Mouse (Mus musculus) G1E-ER4 (cell line): ENCODE results near the gene Ap4e1. TPM values are rescaled to one million over a fixed set of nuclear protein-coding genes. Genes with fewer than 3 reads are reported as not detected.

Source experiments
- GATA1 ChIP-seq: IDR thresholded peaks from one replicate; pipeline ENCODE4 v1.8.0; 2012; ENCODE audit warnings: low read length, inconsistent platforms
- polyA plus RNA-seq: library from polyadenylated mRNA; stranded (reverse); fragments of >175 nt; gene quantifications from 2 replicates; pipeline ENCODE4 v1.2.3, GENCODE M21; 2012

Gene Ap4e1
- polyA plus RNA-seq, result 4.1 and 5.6 TPM in 2 replicates

GRCm38 (mm10) chr2:127008469-127008998 is at the start of gene Ap4e1:
Gene Ap4e1, plus strand, starts transcription at chr2:127008717.
- TF ChIP-seq GATA1, result no peak

GRCm38 (mm10) chr2:126961696-126962095 is 46.8 kb upstream of the Ap4e1 start:
- no peak for TF ChIP-seq GATA1

- no peak for TF ChIP-seq GATA1
These were observed 31.1 kb upstream of the Ap4e1 start for GRCm38 (mm10) chr2:126977428-126977827.

DNA sequence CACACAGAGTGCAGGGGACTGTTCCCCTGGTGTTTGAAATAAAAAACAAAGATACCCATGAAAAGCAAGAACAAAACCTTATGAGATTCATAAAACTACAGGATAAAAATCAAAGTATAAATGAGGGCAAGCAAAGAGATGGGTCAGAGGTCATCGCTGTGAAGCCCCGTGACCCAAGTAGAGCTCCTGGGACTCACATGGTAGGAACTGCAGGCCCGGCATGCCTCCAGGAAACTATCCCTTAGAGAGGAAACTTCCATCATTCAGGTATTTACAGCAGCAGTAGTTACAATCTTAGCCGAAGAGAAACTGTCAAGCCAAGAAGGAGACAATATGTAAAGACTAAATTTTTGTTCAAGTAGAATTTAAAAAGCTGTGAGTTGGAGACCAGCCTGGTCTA is 25.3 kb upstream of the Ap4e1 start:
- TF ChIP-seq GATA1, result no peak

- TF ChIP-seq GATA1, result no peak
These were observed 18.6 kb upstream of the Ap4e1 start for GRCm38 (mm10) chr2:126989919-126990318.

DNA sequence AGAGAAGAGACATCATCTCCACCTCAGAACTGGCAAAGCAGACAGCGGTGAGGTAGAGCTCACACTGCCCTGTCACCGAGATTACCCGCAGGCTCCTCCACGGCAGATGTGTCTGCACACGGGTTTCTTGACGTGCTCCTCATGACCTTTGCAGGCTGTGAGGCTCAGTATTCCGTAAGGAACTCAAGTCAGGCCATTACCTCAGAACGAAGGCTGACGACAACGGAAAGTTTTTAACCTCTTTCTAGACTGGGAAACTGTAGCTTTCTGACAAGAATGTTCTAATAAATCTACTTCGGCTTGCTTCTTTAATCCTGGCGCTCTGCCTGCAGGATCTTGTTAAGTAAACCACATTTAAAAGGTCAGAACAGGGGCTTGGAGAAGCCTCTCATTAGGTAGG is 15.8 kb upstream of the Ap4e1 start:
- TF ChIP-seq GATA1, result no peak

DNA sequence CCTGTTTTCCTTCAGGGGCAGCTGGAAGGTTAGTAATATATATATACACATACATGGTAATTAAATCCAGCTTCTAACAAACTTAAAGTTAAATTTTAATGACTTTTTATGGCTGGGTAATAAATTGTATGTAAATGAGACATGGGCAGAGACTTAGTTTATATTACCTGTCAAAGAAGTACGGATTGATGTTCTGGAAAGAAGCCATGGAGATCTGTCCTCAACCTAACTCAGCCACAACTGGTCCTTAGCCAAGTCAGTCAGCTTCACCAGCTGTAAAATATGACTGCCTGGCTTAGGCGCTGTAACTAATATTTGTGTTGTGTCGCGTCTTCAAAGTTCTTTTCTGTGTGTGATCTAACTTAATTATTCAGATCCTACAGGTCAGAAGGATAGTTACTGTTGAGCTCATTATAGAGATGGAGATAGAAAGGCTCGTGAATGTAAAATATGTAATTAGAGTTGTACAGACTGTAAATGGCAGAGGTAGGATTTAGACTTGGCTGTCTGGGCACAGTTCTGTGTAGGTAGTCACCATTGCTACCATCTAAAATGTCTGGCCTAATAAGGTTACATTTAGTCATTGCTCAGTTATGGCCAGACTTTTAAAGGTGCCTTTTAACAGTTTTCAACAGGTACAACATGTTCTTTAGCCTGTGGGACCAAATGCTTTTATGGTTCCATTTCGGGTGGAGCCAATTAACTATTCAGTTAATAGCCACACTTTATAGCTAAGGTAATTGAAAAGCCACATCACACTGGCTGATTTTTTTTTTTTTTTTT is 13.9 kb upstream of the Ap4e1 start:
- no peak for TF ChIP-seq GATA1

DNA sequence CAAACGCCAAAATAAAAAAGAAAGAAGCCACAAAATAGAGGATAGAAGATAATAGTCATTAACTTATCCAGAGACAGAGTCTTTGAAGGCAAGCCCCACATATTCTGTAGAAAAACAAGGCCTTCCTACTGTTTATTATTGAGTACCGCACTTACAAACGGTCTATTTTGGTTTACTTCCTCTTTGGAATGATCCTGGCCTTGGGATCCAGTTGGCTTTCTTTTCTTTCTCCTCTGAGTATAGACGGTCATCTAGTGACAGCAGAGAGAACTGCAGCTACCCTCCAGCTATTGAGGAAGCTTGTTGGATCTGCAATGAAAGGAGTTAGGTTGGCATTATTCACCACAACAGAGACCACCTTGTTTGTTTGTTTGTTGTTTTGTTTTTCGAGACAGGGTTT is 11.8 kb upstream of the Ap4e1 start:
- no peak for TF ChIP-seq GATA1

GRCm38 (mm10) chr2:126998219-126998618 is 10.3 kb upstream of the Ap4e1 start:
- TF ChIP-seq GATA1, result no peak

- no peak for TF ChIP-seq GATA1
These were observed 7.9 kb upstream of the Ap4e1 start for GRCm38 (mm10) chr2:127000406-127001324.

- no peak for TF ChIP-seq GATA1
These were observed 4.5 kb upstream of the Ap4e1 start for GRCm38 (mm10) chr2:127004046-127004445.

GRCm38 (mm10) chr2:127006634-127007370 is 1.7 kb upstream of the Ap4e1 start:
- TF ChIP-seq GATA1, result no peak

- TF ChIP-seq GATA1, result no peak
These were observed 1.0 kb upstream of the Ap4e1 start for GRCm38 (mm10) chr2:127007509-127007908.

DNA sequence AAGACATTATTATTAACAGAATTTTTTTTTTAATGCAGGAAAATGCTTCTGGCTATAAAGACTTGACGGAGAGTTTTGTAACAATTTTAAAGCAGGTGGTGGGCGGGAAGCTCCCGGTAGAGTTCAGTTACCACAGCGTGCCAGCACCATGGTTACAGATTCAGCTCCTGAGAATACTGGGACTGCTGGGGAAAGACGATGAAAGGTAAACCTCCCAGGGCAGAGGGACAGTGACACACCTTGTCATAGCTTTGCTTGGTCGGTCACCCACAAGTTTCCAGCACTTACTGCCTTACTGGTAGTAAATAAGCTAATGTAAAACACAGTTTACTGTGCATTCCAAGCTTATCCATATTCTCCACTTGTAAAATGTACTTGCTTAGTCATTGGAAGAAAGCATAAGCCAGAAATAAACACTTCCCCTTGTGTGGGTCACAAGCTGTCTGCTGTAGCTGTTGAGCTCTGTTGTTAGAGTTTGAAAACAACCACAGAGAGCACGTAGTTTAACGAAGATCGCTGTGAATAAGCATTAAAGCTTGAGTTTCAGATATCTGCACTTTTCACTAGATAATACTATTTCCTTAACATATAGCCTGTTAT is 26.6 kb downstream of the Ap4e1 start:
- no peak for TF ChIP-seq GATA1

DNA sequence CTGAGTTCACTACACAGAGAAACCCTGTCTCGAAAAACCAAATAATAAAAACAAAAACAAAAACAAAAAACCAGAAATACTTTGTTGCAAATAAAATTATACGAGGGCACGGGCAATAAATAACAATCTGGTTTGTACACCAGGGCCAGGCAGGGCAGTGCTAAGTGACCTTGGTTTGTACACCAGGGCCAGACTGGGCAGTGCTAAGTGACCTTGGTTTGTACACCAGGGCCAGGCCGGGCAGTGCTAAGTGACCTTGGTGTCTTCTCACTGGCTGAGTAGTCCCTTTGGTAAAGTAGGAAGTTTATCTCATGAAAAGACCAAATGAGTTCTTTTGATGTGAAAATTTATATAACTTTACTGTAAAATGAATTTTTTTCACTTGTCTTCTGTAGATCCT is 28.8 kb downstream of the Ap4e1 start:
- no peak for TF ChIP-seq GATA1
